Mouse (Mus musculus) hindbrain, embryonic 14.5 days (tissue): ENCODE results near the gene Hc. TPM values are rescaled to one million over a fixed set of nuclear protein-coding genes. Genes with fewer than 3 reads are reported as not detected.

Experiments used
- ATAC-seq: fragments of 200-750 bp; cut with Nextera tagmentation; 2 replicates; pipeline ENCODE4 v1.8.0; 2017; ENCODE audit warnings: moderate number of reproducible peaks, mild to moderate bottlenecking, moderate TSS enrichment, moderate library complexity; ENCODE audit not compliant: low FRiP score
- DNase-seq: peaks from one replicate; pipeline ENCODE4 v3.0.0-alpha.2; 2015; ENCODE audit warnings: low spot score
- H3K27ac ChIP-seq: fragments of 300-500 bp; sonication (generic); 2 replicates; pipeline ENCODE4 v1.5.1; 2014; ENCODE audit warnings: mild to moderate bottlenecking, moderate library complexity
- H3K27me3 ChIP-seq: fragments of 300-500 bp; sonication (generic); 2 replicates; pipeline ENCODE4 v1.6.1; 2014; ENCODE audit warnings: mild to moderate bottlenecking, low read length, mixed read lengths; ENCODE audit not compliant: control insufficient read depth, insufficient read depth
- H3K36me3 ChIP-seq: fragments of 300-500 bp; sonication (generic); replicated peaks from 2 replicates; pipeline ENCODE4 v1.6.1; 2014; ENCODE audit not compliant: control insufficient read depth, insufficient read depth
- H3K4me1 ChIP-seq: fragments of 300-500 bp; sonication (generic); replicated peaks from 2 replicates; pipeline ENCODE4 v1.6.1; 2014; ENCODE audit warnings: antibody characterized with exemption, low read length, mixed read lengths; ENCODE audit not compliant: control insufficient read depth, insufficient read depth
- H3K4me2 ChIP-seq: fragments of 300-500 bp; sonication (generic); replicated peaks from 2 replicates; pipeline ENCODE4 v1.6.1; 2014; ENCODE audit warnings: mild to moderate bottlenecking, moderate library complexity
- H3K4me3 ChIP-seq: fragments of 300-500 bp; sonication (generic); replicated peaks from 2 replicates; pipeline ENCODE4 v1.5.1; 2014; ENCODE audit warnings: mild to moderate bottlenecking, low read length
- H3K9ac ChIP-seq: fragments of 300-500 bp; sonication (generic); 2 replicates; pipeline ENCODE4 v1.6.1; 2014
- H3K9me3 ChIP-seq: fragments of 300-500 bp; sonication (generic); 2 replicates; pipeline ENCODE4 v1.6.1; 2016; ENCODE audit warnings: low read length; ENCODE audit not compliant: control insufficient read depth
- WGBS: fragments of 180-500 bp; shearing (Covaris S2); extraction: QIAGEN DNeasy Blood & Tissue Kit; methylation state at CpG from one replicate; pipeline ENCODE4 v1.1.7; 2014; 5-methylcytosine and 5-hydroxymethylcytosine counted together
- polyA plus RNA-seq: library from polyadenylated mRNA; unstranded; fragments of >200 nt; fragmentation: Nextera tagmentation; extraction: Ambion mirVana; gene quantifications from 2 replicates; pipeline ENCODE4 v1.2.1, GENCODE M21; 2014

Gene Hc
- polyA plus RNA-seq, 1 experiment from 2014 or later, result 0.46 TPM

- no peak overlapping the region for H3K9ac ChIP-seq
- no peak for DNase-seq
- no peak overlapping the region for H3K4me2 ChIP-seq
Measured at GRCm38 (mm10) chr2:34971080-34971888, 90.0 kb downstream of the Hc start.

GRCm38 (mm10) chr2:34970092-34970750, 91.0 kb downstream of the Hc start:
- Histone ChIP-seq H3K4me3 (no peak overlapping the region), H3K27me3 (no peaks in the 10 kb centered on the region), H3K36me3 (no peaks in the 10 kb centered on the region), H3K4me2 (no peak overlapping the region), H3K9me3 (no peaks in the 10 kb centered on the region), H3K4me1 (no peaks in the 10 kb centered on the region; the same call in 1 of the 2 replicates), H3K27ac (no peak overlapping the region), H3K9ac (no peak overlapping the region)
- DNase-seq, result peak; percentile 70
- WGBS, result 38% methylated on average over 9 of the region's 9 CpGs
- no peak for ATAC-seq

More at GRCm38 (mm10) chr2:34971080-34971888, 90.0 kb downstream of the Hc start:
- no peaks in the 10 kb centered on the region for H3K36me3 ChIP-seq
- H3K4me1 ChIP-seq, result no peaks in the 10 kb centered on the region; the same call in 1 of the 2 replicates
- ATAC-seq, result no peak
- H3K27me3 ChIP-seq, result no peaks in the 10 kb centered on the region
- no peak overlapping the region for H3K4me3 ChIP-seq
- no peak overlapping the region for H3K27ac ChIP-seq
- 73% methylated on average over 11 of the region's 11 CpGs for WGBS
- H3K9me3 ChIP-seq, result no peaks in the 10 kb centered on the region

GRCm38 (mm10) chr2:34969166-34969565, 92.1 kb downstream of the Hc start:
- Histone ChIP-seq H3K4me3 (no peak overlapping the region), H3K27me3 (no peaks in the 10 kb centered on the region), H3K27ac (no peak overlapping the region), H3K36me3 (no peaks in the 10 kb centered on the region), H3K4me1 (no peaks in the 10 kb centered on the region; the same call in 1 of the 2 replicates), H3K9me3 (no peaks in the 10 kb centered on the region), H3K9ac (no peak overlapping the region), H3K4me2 (no peak overlapping the region)
- 59% methylated on average over 7 of the region's 7 CpGs for whole genome bisulfite sequencing
- ATAC-seq (peak; percentile 70; the same call in 1 of the 2 replicates), DNase-seq (no peak)

GRCm38 (mm10) chr2:34966243-34966934, 94.8 kb downstream of the Hc start:
- Histone ChIP-seq H3K36me3 (no peaks in the 10 kb centered on the region), H3K27ac (no peak overlapping the region), H3K9me3 (no peaks in the 10 kb centered on the region), H3K9ac (no peak overlapping the region), H3K4me1 (no peaks in the 10 kb centered on the region; the same call in 1 of the 2 replicates), H3K4me3 (no peak overlapping the region), H3K4me2 (no peak overlapping the region), H3K27me3 (no peaks in the 10 kb centered on the region)
- DNase-seq (no peak), ATAC-seq (no peak)
- WGBS, result 92% methylated on average over 8 of the region's 8 CpGs

GRCm38 (mm10) chr2:34965806-34966205, 95.4 kb downstream of the Hc start:
- 74% methylated on average over 8 of the region's 8 CpGs for WGBS
- no peaks in the 10 kb centered on the region for H3K9me3 ChIP-seq
- H3K9ac ChIP-seq, result no peak overlapping the region
- no peaks in the 10 kb centered on the region for H3K36me3 ChIP-seq
- ATAC-seq (no peak), DNase-seq (no peak)
- H3K4me2 ChIP-seq, result no peak overlapping the region
- H3K4me1 ChIP-seq, result no peaks in the 10 kb centered on the region; the same call in 1 of the 2 replicates
- no peak overlapping the region for H3K4me3 ChIP-seq
- no peaks in the 10 kb centered on the region for H3K27me3 ChIP-seq
- no peak overlapping the region for H3K27ac ChIP-seq

GRCm38 (mm10) chr2:34965293-34965692, 95.9 kb downstream of the Hc start:
- no peak for ATAC-seq
- 49% methylated on average over 9 of the region's 9 CpGs for WGBS
- no peaks in the 10 kb centered on the region for H3K36me3 ChIP-seq
- no peak overlapping the region for H3K9ac ChIP-seq
- H3K4me2 ChIP-seq, result no peak overlapping the region
- H3K27ac ChIP-seq, result no peak overlapping the region
- H3K9me3 ChIP-seq, result no peaks in the 10 kb centered on the region
- H3K27me3 ChIP-seq, result no peaks in the 10 kb centered on the region
- no peaks in the 10 kb centered on the region; the same call in 1 of the 2 replicates for H3K4me1 ChIP-seq
- H3K4me3 ChIP-seq, result no peak overlapping the region
- DNase-seq, result no peak

GRCm38 (mm10) chr2:34964651-34965050, 96.6 kb downstream of the Hc start:
- no peak for DNase-seq
- 68% methylated on average over 9 of the region's 9 CpGs for WGBS
- H3K4me1 ChIP-seq, result no peaks in the 10 kb centered on the region; the same call in 1 of the 2 replicates

GRCm38 (mm10) chr2:34964230-34964629, 97.0 kb downstream of the Hc start:
- no peaks in the 10 kb centered on the region; the same call in 1 of the 2 replicates for H3K4me1 ChIP-seq
- H3K27ac ChIP-seq, result no peak overlapping the region
- H3K4me3 ChIP-seq, result no peak overlapping the region
- no peaks in the 10 kb centered on the region for H3K27me3 ChIP-seq
- H3K36me3 ChIP-seq, result no peaks in the 10 kb centered on the region
- H3K4me2 ChIP-seq, result no peak overlapping the region
- no peak for DNase-seq
- H3K9me3 ChIP-seq, result no peaks in the 10 kb centered on the region
- no peak for ATAC-seq
- WGBS, result 88% methylated on average over 6 of the region's 6 CpGs
- no peak overlapping the region for H3K9ac ChIP-seq

More at GRCm38 (mm10) chr2:34964651-34965050, 96.6 kb downstream of the Hc start:
- no peaks in the 10 kb centered on the region for H3K27me3 ChIP-seq
- no peaks in the 10 kb centered on the region for H3K9me3 ChIP-seq
- no peak overlapping the region for H3K4me3 ChIP-seq
- H3K27ac ChIP-seq, result no peak overlapping the region
- no peak for ATAC-seq
- H3K4me2 ChIP-seq, result no peak overlapping the region
- H3K9ac ChIP-seq, result no peak overlapping the region
- H3K36me3 ChIP-seq, result no peaks in the 10 kb centered on the region

- Histone ChIP-seq H3K4me2 (no peak overlapping the region), H3K27ac (no peak overlapping the region), H3K4me1 (no peaks in the 10 kb centered on the region), H3K9me3 (no peaks in the 10 kb centered on the region), H3K36me3 (no peaks in the 10 kb centered on the region), H3K9ac (no peak overlapping the region), H3K4me3 (no peak overlapping the region), H3K27me3 (no peaks in the 10 kb centered on the region)
- WGBS, result 86% methylated on average over 13 of the region's 13 CpGs
- ATAC-seq, result no peak
- DNase-seq, result no peak
Measured at GRCm38 (mm10) chr2:34963371-34963956, 97.8 kb downstream of the Hc start.
